Mouse (Mus musculus) cortical plate, adult 2 months (tissue): ENCODE measurements at regions not wholly inside any gene's neighbourhood (a gene's known extent, or its start where the extent isn't known, plus 50 kb on each side); places are given as distances from the start of the nearest gene placed in this dataset.

ENCODE experiments used
- CTCF ChIP-seq: fragments of 200-500 bp; IDR thresholded peaks from 2 replicates; pipeline ENCODE4 v1.5.1; 2011; ENCODE audit warnings: mild to moderate bottlenecking, control low read depth, low read length; ENCODE audit not compliant: insufficient read depth; ENCODE audit errors: extremely low read depth
- POLR2A ChIP-seq: fragments of 200-500 bp; IDR thresholded peaks from 2 replicates; pipeline ENCODE4 v1.6.1; 2011; ENCODE audit warnings: mild to moderate bottlenecking, low read length, control low read depth; ENCODE audit not compliant: insufficient read depth; ENCODE audit errors: extremely low read depth

- TF ChIP-seq CTCF = no peak
- TF ChIP-seq POLR2A = no peak
Observed at GRCm38 (mm10) chr9:47432715-47433114, 97.3 kb upstream of the Cadm1 start.
